Mouse (Mus musculus) embryo, embryonic 10 days (tissue): ENCODE measurements at regions not wholly inside any gene's neighbourhood (a gene's known extent, or its start where the extent isn't known, plus 50 kb on each side); places are given as distances from the start of the nearest gene placed in this dataset.

Experiments used
- DNase-seq: peaks from one replicate; pipeline ENCODE4 v3.0.0-alpha.2; 2015; ENCODE audit warnings: low spot score

- DNase-seq, result peak; percentile 90
These were observed 365.1 kb downstream of the Dmrt2 start for GRCm38 (mm10) chr19:26037270-26037669.

DNA sequence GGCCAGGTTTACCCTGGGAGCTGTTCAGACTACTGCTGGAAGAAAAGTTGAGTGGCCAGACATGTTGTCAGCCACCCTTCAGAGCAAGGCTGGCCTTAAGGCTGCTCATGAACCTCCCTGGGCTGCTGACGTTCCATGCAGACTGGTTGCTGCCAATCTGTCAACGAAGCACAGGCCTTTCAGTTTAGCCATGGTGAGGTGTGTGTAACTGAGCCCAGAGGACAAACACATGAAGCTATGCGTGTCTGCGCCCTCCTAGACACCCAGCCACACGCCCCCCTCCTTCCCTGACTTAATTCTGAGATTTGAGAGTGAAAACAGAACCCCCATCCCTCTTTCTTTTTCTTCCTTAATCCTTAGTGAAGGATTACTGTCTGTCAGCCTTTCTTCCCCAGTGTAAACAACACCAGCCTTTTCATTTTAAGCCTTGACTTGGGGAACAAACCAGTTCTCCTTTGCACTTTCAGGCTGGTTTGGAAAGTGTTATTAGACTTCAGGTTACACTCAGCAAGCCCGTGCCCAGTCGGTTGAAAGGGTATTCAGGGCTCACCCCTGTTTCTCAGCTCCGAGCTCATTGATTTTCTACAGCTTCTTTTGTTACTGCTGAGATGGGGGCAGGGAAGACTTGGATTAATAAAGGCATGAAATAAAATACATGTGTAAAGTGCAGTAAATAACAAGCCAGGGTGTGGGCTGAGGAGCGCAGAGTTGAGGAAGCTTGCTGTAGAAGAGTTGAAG, 379.4 kb downstream of the Dmrt2 start:
- DNase-seq, result peak; percentile 13

DNA sequence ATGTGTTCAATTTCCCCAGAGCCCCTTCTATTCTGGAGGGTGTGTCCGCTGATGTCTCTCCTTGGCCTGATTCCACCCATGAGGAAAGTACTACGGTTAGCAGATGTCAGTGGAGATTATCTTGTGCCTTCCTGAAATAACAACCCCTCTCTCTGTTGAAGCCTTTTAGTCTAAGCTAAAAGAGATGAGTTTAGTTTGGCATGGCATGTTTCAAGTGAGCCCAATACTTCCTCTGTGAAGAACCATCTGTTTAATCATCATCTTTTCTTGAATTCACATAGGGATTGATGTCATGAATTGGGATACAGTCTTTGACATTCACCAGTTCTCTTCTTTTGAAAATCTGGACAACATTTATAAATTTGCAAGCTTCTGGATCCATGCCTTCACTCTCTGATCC, 387.5 kb downstream of the Dmrt2 start:
- DNase-seq, result no peak

GRCm38 (mm10) chr19:26068553-26068952, 396.3 kb downstream of the Dmrt2 start:
- DNase-seq, result no peak

DNA sequence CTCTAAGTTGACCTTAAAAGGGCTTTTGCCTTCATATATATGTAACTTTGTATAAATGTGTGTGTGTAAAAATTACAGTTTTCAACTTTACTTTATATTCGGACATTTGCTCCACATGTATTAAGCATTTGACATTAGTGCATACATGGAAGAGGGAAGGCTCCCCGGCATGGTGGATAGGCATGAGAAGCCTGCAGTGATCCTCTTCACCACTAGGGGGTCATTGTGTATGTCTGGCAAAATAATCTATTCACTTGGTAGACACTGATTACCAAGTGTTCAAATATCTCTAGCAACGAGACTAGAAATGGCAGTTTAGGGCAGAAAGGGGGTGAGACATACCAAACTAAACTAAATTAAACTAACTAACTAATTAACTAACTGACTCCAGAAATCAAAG, 397.7 kb downstream of the Dmrt2 start:
- peak; percentile 11 for DNase-seq

DNA sequence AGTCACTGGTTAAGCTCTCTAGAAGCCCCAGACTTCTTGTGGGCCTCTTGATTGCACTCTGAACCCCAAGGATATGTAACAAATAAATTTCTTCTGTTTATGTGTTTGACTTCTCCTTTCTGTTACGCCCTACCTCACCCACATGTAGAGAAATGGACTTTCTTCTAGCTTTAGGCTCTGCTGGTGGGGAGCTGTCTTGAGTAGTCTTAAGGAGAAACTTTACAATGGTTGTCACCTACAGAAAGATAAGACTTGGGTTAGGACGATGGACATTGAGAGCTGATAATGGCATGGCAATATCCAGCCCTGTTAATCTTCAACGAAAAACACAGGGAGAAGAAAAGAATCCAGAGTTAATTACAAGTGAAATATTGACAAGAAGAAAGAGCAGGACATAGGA, 416.1 kb downstream of the Dmrt2 start:
- no peak for DNase-seq

DNA sequence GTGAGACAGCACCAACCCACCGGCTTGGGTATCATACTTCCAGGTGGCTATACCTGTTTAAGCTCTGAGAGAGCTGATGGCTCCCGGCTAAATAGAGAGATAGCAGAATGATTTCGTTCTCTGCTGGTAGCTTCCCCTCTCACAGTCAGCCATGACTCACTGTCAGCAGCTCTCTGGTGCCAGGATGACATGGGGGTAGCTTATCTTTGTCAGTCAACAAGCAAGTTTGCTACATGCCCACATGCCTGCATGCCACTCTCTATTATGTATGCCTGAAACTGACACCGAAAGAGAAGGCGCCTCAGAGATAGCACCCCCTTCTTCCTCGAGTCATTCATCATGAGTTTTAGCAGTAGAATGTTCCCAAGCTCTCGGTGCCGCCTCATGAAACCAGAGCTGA, 419.2 kb downstream of the Dmrt2 start:
- DNase-seq, result no peak

- DNase-seq, result no peak
These were observed 421.6 kb downstream of the Dmrt2 start for GRCm38 (mm10) chr19:26093844-26094243.

GRCm38 (mm10) chr19:26114326-26114725, 442.1 kb downstream of the Dmrt2 start:
- no peak for DNase-seq

DNA sequence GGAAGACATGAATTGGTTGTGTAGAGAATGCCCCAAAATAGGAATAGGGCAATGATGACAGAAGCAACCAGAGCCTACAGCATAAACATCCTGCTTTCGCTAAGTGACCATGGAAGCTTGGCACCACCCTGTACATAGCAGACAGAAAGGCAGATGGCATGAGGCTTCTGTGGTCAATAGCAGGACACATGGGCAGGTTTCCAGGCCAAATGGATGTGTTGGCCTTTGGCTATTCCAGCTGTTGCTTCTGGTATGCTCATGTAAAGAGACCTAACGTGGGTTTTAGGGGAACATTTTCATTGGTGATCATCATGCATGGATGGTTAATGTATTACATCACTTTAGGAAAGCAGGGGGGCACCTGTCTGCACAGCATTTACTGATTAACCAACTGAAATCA, 456.2 kb downstream of the Dmrt2 start:
- no peak for DNase-seq

GRCm38 (mm10) chr19:26134385-26134784, 462.2 kb downstream of the Dmrt2 start:
- no peak for DNase-seq

GRCm38 (mm10) chr19:26135398-26136104, 463.3 kb downstream of the Dmrt2 start:
- peak; percentile 6 for DNase-seq

DNA sequence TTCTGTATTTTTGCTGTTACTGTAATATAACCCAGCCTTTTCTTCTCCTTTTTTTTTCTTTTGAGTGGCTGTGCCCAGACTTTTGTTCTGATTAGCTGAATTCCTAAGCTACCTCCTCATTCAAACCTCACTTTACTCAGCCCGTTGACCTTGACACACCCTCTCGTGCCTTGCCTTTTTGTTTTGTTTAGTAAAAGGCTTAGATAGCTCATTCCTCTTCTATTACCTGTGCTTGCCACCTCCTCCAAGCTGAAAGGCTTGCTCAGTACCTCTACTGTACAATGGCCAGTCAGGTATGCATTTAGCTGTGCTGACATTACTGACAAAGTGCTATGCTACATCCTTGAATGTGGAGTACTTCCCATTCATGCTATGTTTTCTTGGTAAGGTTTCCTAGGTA, 464.2 kb upstream of the Smarca2 start:
- DNase-seq, result no peak

GRCm38 (mm10) chr19:26143539-26143938, 461.3 kb upstream of the Smarca2 start:
- no peak for DNase-seq

- no peak for DNase-seq
These were observed 453.6 kb upstream of the Smarca2 start for GRCm38 (mm10) chr19:26151216-26151615.

- peak; percentile 7 for DNase-seq
These were observed 439.9 kb upstream of the Smarca2 start for GRCm38 (mm10) chr19:26164993-26165392.

GRCm38 (mm10) chr19:26181774-26182173, 423.1 kb upstream of the Smarca2 start:
- DNase-seq, result peak; percentile 39

GRCm38 (mm10) chr19:26185012-26185411, 419.8 kb upstream of the Smarca2 start:
- no peak for DNase-seq

- no peak for DNase-seq
These were observed 414.0 kb upstream of the Smarca2 start for GRCm38 (mm10) chr19:26190803-26191202.

GRCm38 (mm10) chr19:26193664-26194063, 411.2 kb upstream of the Smarca2 start:
- peak; percentile 44 for DNase-seq

- no peak for DNase-seq
These were observed 396.1 kb upstream of the Smarca2 start for GRCm38 (mm10) chr19:26208760-26209159.

DNA sequence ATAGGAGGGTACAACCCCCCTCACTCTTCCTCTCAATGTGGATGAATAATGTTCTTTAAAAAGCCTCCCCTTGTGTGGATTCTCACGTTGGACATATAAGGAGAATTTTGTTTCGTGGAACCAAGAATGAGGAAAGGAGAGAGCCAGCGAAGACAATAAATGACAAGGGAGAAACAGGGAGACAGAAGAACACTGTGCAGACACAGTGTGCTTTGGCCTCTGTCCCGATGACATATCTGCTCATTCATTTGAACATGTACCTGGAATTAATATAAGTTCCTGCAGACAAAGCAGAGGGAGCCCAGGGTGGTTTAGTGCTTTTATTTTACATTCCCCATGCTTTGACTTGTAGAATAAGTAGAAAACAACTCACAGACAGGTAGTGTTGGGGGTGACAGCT, 370.3 kb upstream of the Smarca2 start:
- no peak for DNase-seq

DNA sequence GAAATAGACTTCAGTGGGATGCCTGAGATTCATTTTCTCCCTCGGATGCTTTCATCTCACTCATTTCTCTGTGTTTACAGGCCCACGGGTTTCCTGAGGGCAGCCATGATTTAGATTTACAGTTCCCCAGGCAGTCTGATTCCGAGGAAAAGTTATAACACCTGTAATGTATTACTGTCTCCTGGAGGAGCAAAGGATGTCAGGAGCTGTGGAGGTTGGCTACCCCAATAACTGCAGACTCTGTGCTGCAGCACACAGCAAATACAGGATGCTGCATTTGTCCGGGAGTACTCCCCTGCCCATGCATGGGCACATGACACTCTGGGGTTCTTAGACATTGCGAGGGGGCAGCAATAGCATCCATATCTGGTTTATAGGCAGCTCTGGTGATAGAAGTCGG, 360.8 kb upstream of the Smarca2 start:
- DNase-seq, result no peak

DNA sequence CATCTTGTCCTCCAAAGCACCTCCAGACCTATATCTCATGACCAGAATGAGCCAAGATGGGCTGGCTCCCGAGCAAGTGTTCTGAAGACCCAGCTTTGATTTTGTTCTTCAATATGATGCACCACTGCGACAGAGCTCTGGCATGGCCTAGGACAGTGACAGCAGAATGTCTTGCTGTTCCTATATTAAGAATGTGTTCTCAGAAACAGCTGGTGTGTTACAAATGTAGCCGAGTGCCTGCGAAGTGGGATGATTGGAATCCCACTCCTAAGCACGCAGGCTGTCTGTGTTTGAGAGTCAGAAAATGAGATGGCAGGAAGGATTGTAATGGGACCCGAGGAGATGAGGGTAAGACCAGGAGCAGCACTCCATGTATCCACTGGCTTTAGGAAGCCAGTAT, 355.1 kb upstream of the Smarca2 start:
- DNase-seq, result no peak
